Comparison of ENCODE assay signal across 8 mouse cellular contexts in genomic region chr1:78196751-78197311, GRCm38 (mm10). TPM values are rescaled to one million over a fixed set of nuclear protein-coding genes. Genes with fewer than 3 reads are reported as not detected.
DNase-seq lines count a peak whose midpoint lies in the region; ATAC-seq and TF ChIP-seq lines count a peak whose summit lies in the region.

Gene Pax3 (minus strand): TSS chr1:78197134.

- H3K27ac ChIP-seq in liver, adult 2 months (replicated peaks; ENCODE audit: insufficient read depth, low read depth, low read length): no peak within 1 kb of the TSS
- H3K27ac ChIP-seq in hindbrain, embryonic 10.5 days: peak within 1 kb of the TSS; percentile 95

- no peak for DNase-seq in liver, adult 2 months (ENCODE audit: extremely low read depth, low read depth, low spot score)
- no peak for DNase-seq in liver
- peak; percentile 87 for DNase-seq in hindbrain, embryonic 10.5 days (ENCODE audit: low spot score)
- peak; percentile 83 for DNase-seq in mesoderm, embryonic 11.5 days (ENCODE audit: low read depth, low spot score)
- no peak for DNase-seq in ovary, postnatal 14 days (ENCODE audit: low spot score)
- DNase-seq in urinary bladder, postnatal 4 days (ENCODE audit: low spot score in 2 of 2): no peak
- DNase-seq in gastrocnemius, postnatal 4 days (ENCODE audit: low spot score in 2 of 2): no peak

- TF ChIP-seq POLR2A in liver, adult 2 months (IDR thresholded peaks at IDR 0.05; ENCODE audit: extremely low read depth, insufficient read depth, low read length): no peak

- H3K4me1 ChIP-seq in liver, adult 2 months (ENCODE audit: control insufficient read depth, insufficient read depth, low read length): no peaks in the 10 kb centered on the region
- H3K4me1 ChIP-seq in hindbrain, embryonic 10.5 days (replicated peaks): peaks cover 69% of the 10 kb centered on the region

- TF ChIP-seq CTCF in liver, adult 2 months (IDR thresholded peaks at IDR 0.05; ENCODE audit: low read depth, low read length): no peak

- H3K4me3 ChIP-seq in liver, adult 2 months (ENCODE audit: insufficient read depth, low read depth, low read length): peak within 1 kb of the TSS; percentile 9; the same call in 1 of the 2 replicates
- H3K4me3 ChIP-seq in hindbrain, embryonic 10.5 days: peak within 1 kb of the TSS; percentile 72

- H3K27me3 ChIP-seq in liver, adult 2 months (ENCODE audit: control insufficient read depth, insufficient read depth, low read length): peaks cover 44% of the 10 kb centered on the region
- peaks cover 99% of the 10 kb centered on the region for H3K27me3 ChIP-seq in hindbrain, embryonic 10.5 days (ENCODE audit: insufficient read depth, poor library complexity, severe bottlenecking)

- peak; percentile 28; the same call in 1 of the 2 replicates for ATAC-seq in common myeloid progenitor, adult 5-6 weeks (replicated peaks; ENCODE audit: low read depth, poor library complexity, severe bottlenecking)

- no peaks in the 10 kb centered on the region for H3K79me2 ChIP-seq in liver, adult 2 months (ENCODE audit: control insufficient read depth, insufficient read depth, low read length)

- no peak within 1 kb of the TSS for H3K9ac ChIP-seq in liver, adult 2 months (ENCODE audit: low read depth, low read length)

- H3K36me3 ChIP-seq in liver, adult 2 months (ENCODE audit: control insufficient read depth, insufficient read depth, low read length): no peaks in the 10 kb centered on the region
- peaks cover 30% of the 10 kb centered on the region for H3K36me3 ChIP-seq in hindbrain, embryonic 10.5 days

- 2% methylated on average over 37 of the region's 37 CpGs for WGBS in liver, adult 2 months
- WGBS in hindbrain, embryonic 10.5 days: under 1% methylated on average over 37 of the region's 37 CpGs

- no peaks in the 10 kb centered on the region for H3K9me3 ChIP-seq in hindbrain, embryonic 10.5 days

RNA-seq across cellular contexts. Expression of gene Pax3, which starts in this region (rescaled TPM):
- total RNA-seq in liver, adult 2 months (2014; rRNA removed): not detected in 2 replicates
- not detected in 2 replicates for polyA plus RNA-seq in liver, adult 2 months (2012; rRNA removed)
- not detected in 2 replicates for total RNA-seq in common myeloid progenitor, adult 5-6 weeks (2017)
- 47.6 and 54.6 TPM in 2 replicates for polyA plus RNA-seq in hindbrain, embryonic 10.5 days (2016; fragmentation: Nextera tagmentation; extraction: Ambion mirVana)
- total RNA-seq in gastrocnemius, postnatal 4 days (2021): under 1 TPM in 1 of 2 experiments, not detected in 1; 0.13 TPM

Comparison
In these comparisons a context has a peak if more than half of its experiments do, and no peak if none do; other contexts are left out.
1. RNA of gene Pax3 (polyA plus RNA-seq): 47.6 to 54.6 TPM in hindbrain, embryonic 10.5 days; not detected in liver, adult 2 months; every median in the first group is over 10 times any median in the second.
2. Peak in ATAC-seq in common myeloid progenitor, adult 5-6 weeks; RNA of the gene not detected or under 1 TPM.
3. DNase-seq: peak in hindbrain, embryonic 10.5 days (single experiment) and mesoderm, embryonic 11.5 days (single experiment); none in liver, adult 2 months (single experiment), liver (single experiment), ovary, postnatal 14 days (single experiment), urinary bladder, postnatal 4 days (0 of 2) and gastrocnemius, postnatal 4 days (0 of 2).